25 mouse cellular contexts compared by ENCODE assay signal in the genomic region with DNA sequence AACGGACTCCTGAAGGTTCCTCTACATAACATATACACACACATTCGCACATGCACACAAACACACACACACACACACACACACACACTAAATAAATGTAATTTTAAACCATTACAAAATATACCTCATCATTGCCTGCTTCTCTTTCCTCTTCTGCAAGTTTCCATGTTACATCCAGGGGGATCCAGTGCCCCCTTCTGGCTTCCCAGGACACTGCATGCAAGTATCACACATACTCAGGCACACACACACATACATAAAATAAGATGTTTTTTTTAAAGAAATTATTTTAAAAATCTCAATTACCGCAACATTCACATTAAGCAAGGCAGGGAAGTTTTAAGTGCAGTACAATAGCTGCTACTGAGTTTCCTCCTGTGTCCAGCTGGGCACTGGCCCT.
DNase-seq lines count a peak whose midpoint lies in the region; ATAC-seq and TF ChIP-seq lines count a peak whose summit lies in the region.
"Had no signal": no experiment of that assay in that cellular context is flagged by ENCODE, and none has a peak within 500 bp of the region (broad histone marks: within the 10 kb centered on the region; RNA-seq: fewer than 3 reads in every experiment).

No protein-coding gene starts in this region.

- POLR2A ChIA-PET in Patski (lab: Charles Lee): no interaction called here

- CTCF ChIA-PET in Patski (lab: Charles Lee): no interaction called here

- in situ Hi-C loops in Patski (cut with MboI; ENCODE audit: low pct_unique_long_range_greater_than_20kb): no loop called here

- H3K27ac ChIP-seq in hindbrain, postnatal 0 days: no peak overlapping the region
- H3K27ac ChIP-seq in hindbrain, embryonic 10.5 days: no peak overlapping the region
- H3K27ac ChIP-seq in thymus, adult 2 months (ENCODE audit: control insufficient read depth, insufficient read depth, low read length): no peak overlapping the region
- H3K27ac ChIP-seq: heart, embryonic 15.5 days; hindbrain, embryonic 14.5 days had no signal

- DNase-seq in hindbrain, postnatal 0 days (ENCODE audit: low spot score): no peak
- no peak for DNase-seq in hindbrain, embryonic 10.5 days (ENCODE audit: low spot score)
- DNase-seq in right cerebral cortex, postnatal 14 days: peak; percentile 16
- no peak for DNase-seq in right cerebral cortex, postnatal 10 days (ENCODE audit: low spot score in 2 of 2)
- DNase-seq in Patski (ENCODE audit: low read depth, low spot score) (no peak), ZHBTc4 (ENCODE audit: low read depth, low spot score) (peak; percentile 46)
- DNase-seq in thymus, adult 2 months: no peak
- DNase-seq in kidney, adult 9 months: no peak
- DNase-seq: adrenal gland, adult 8-10 months; adrenal gland, postnatal 25 days; cerebellum, adult 11-12 months; cerebellum, adult 8-10 months; cerebellum, postnatal 10 days; cerebellum, postnatal 36 days; embryo, embryonic 11 days; gastrocnemius, postnatal 10 days; gastrocnemius, postnatal 36 days; heart, postnatal 10 days; heart, postnatal 36 days had no signal

- TF ChIP-seq POLR2A in thymus, adult 2 months (IDR thresholded peaks at IDR 0.05; ENCODE audit: control insufficient read depth, extremely low read depth, insufficient read depth, low read length, poor library complexity): no peak

- no peak overlapping the region for H3K4me2 ChIP-seq in hindbrain, postnatal 0 days (ENCODE audit: low read depth, low read length)
- H3K4me2 ChIP-seq: heart, embryonic 12.5 days; heart, embryonic 15.5 days; hindbrain, embryonic 14.5 days had no signal

- no peaks in the 10 kb centered on the region for H3K36me3 ChIP-seq in hindbrain, postnatal 0 days (ENCODE audit: insufficient read depth, low read length)
- no peaks in the 10 kb centered on the region for H3K36me3 ChIP-seq in hindbrain, embryonic 10.5 days
- no peaks in the 10 kb centered on the region for H3K36me3 ChIP-seq in thymus, adult 2 months (ENCODE audit: control insufficient read depth, insufficient read depth, low read length)
- H3K36me3 ChIP-seq: heart, embryonic 12.5 days; heart, embryonic 15.5 days had no signal

- no peak for ATAC-seq in hindbrain, postnatal 0 days
- ATAC-seq in Patski: no peak
- ATAC-seq: activated CD4-positive, CD25-positive, alpha-beta regulatory T cell, adult 4 months; CD4-positive, CD25-positive, alpha-beta regulatory T cell, adult 4 months; forebrain, embryonic 14.5 days had no signal

- H3K27me3 ChIP-seq in hindbrain, postnatal 0 days (ENCODE audit: insufficient read depth, low read length): no peaks in the 10 kb centered on the region
- no peaks in the 10 kb centered on the region for H3K27me3 ChIP-seq in hindbrain, embryonic 10.5 days (ENCODE audit: insufficient read depth, poor library complexity, severe bottlenecking)
- no peaks in the 10 kb centered on the region for H3K27me3 ChIP-seq in Patski
- H3K27me3 ChIP-seq in thymus, adult 2 months (ENCODE audit: control insufficient read depth, insufficient read depth, low read length): no peaks in the 10 kb centered on the region
- H3K27me3 ChIP-seq: heart, embryonic 12.5 days; heart, embryonic 15.5 days had no signal

- peak; percentile 50 for TF ChIP-seq CTCF in hindbrain, postnatal 0 days (IDR thresholded peaks at IDR 0.05; ENCODE audit: low read depth)
- peak; percentile 32 for TF ChIP-seq CTCF in Patski (IDR thresholded peaks at IDR 0.05)
- TF ChIP-seq CTCF in thymus, adult 2 months (IDR thresholded peaks at IDR 0.05; ENCODE audit: borderline replicate concordance, control insufficient read depth, extremely low read depth, insufficient read depth, low read length, poor library complexity): no peak

- H3K9ac ChIP-seq in hindbrain, postnatal 0 days (replicated peaks; ENCODE audit: low read length): no peak overlapping the region
- H3K9ac ChIP-seq: heart, embryonic 12.5 days; heart, embryonic 15.5 days; hindbrain, embryonic 14.5 days had no signal

- H3K4me1 ChIP-seq in hindbrain, postnatal 0 days (ENCODE audit: insufficient read depth, low read length): no peaks in the 10 kb centered on the region
- no peaks in the 10 kb centered on the region for H3K4me1 ChIP-seq in hindbrain, embryonic 10.5 days (replicated peaks)
- no peaks in the 10 kb centered on the region for H3K4me1 ChIP-seq in thymus, adult 2 months (replicated peaks; ENCODE audit: control insufficient read depth, insufficient read depth, low read length)
- H3K4me1 ChIP-seq: heart, embryonic 12.5 days; heart, embryonic 15.5 days had no signal

- H3K4me3 ChIP-seq in hindbrain, postnatal 0 days (ENCODE audit: low read length): no peak overlapping the region
- H3K4me3 ChIP-seq in hindbrain, embryonic 10.5 days: no peak overlapping the region
- H3K4me3 ChIP-seq in thymus, adult 2 months (ENCODE audit: control insufficient read depth, insufficient read depth, low read length): no peak overlapping the region
- H3K4me3 ChIP-seq: heart, embryonic 12.5 days; heart, embryonic 15.5 days had no signal

- H3K9me3 ChIP-seq in hindbrain, postnatal 0 days (ENCODE audit: low read length): no peaks in the 10 kb centered on the region
- no peaks in the 10 kb centered on the region for H3K9me3 ChIP-seq in hindbrain, embryonic 10.5 days
- H3K9me3 ChIP-seq: heart, embryonic 15.5 days had no signal

- WGBS in hindbrain, postnatal 0 days: 97% methylated on average over 3 of the region's 3 CpGs
- WGBS in hindbrain, embryonic 10.5 days: 94% methylated on average over 3 of the region's 3 CpGs
- 95% methylated on average over 3 of the region's 3 CpGs for WGBS in thymus, adult 2 months

Comparison
In these comparisons a context has a peak if more than half of its experiments do, and no peak if none do; other contexts are left out.
1. DNase-seq: peak in right cerebral cortex, postnatal 14 days (single experiment) and ZHBTc4 (single experiment); none in hindbrain, postnatal 0 days (single experiment), hindbrain, embryonic 10.5 days (single experiment), right cerebral cortex, postnatal 10 days (0 of 2), Patski (single experiment), thymus, adult 2 months (single experiment) and kidney, adult 9 months (single experiment).